Mouse (Mus musculus) A20 (cell line): ENCODE data around the gene Oprd1.
A peak's percentile ranks its signal among the peaks of the same experiment; 100 is the strongest.

Experiments used
- DNase-seq: peaks from one replicate; pipeline ENCODE4 v3.0.0-alpha.2; 2011; ENCODE audit warnings: low read depth, low spot score

The Oprd1 gene

GRCm38 (mm10) chr4:132144080-132144841, at the start of gene Oprd1:
TSS of gene Oprd1 (minus strand) at chr4:132144486.
- no peak for DNase-seq

DNA sequence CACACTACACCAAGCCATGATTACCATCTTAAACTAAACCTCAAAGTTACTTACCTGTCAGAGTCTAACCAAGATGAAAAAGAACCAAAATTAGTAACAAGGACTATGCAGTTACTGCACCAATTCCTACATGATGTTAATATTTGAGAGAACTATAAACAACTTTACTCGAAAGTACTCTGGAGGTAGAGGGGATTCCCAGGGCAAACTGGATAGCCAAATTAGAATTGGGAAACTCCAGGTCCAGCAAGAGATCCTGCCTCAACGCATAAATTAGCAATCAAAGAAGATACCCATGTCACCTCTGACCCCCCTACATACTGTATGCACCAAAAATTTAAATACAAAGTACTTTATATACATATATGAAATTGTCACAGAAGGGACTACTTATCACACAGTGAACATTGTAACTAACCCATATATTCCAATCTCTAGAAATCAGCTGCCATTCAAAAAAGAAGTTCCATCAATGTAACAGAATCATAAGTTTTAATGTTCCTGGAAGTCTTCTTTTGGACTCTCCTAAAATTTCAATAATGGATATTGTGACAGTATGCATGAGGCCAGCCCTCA, 43.6 kb upstream of the Oprd1 start:
- no peak for DNase-seq

GRCm38 (mm10) chr4:132183162-132183561, 38.9 kb upstream of the Oprd1 start:
- DNase-seq = no peak

- DNase-seq = peak; percentile 86
These were observed 37.7 kb upstream of the Oprd1 start for GRCm38 (mm10) chr4:132181721-132182658.

DNA sequence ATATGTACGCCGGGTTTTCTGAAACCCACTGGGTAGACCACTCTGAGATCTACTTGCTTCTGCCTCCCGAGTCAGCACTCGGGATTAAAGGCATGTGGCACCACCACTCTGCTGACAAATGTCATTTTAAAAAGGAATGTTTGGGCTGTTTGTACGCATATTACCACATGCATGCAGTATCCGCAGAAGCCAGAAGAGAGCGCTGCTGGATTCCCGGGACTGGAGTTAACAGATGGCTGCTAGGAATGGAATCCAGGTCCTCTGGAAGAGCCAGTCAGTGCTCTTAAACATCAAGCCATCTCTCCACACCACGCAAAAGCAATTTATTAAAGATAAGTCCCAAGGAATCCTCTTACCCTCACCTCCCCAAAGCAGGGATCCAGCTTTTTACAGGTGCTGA, 36.4 kb upstream of the Oprd1 start:
- DNase-seq = no peak

DNA sequence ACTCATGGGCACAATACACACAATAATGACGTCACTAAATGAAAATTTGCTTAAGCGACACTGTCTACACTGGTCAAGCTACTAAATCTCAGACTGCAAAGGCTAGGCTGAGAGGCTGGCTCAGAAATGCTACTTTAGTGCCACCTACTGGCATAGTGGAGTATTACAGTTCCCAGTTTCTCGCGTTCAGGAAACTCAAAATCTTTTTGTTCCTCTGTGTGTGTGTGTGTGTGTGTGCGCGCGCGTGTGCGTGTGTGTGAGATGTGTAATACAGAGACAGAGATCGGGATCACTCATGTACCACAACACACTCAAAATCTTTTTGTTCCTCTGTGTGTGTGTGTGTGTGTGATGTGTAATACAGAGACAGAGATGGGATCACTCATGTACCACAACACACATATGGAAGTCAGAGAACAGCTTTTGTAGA, 34.4 kb upstream of the Oprd1 start:
- DNase-seq = peak; percentile 81

- no peak for DNase-seq
These were observed 32.2 kb upstream of the Oprd1 start for GRCm38 (mm10) chr4:132176474-132176873.

DNA sequence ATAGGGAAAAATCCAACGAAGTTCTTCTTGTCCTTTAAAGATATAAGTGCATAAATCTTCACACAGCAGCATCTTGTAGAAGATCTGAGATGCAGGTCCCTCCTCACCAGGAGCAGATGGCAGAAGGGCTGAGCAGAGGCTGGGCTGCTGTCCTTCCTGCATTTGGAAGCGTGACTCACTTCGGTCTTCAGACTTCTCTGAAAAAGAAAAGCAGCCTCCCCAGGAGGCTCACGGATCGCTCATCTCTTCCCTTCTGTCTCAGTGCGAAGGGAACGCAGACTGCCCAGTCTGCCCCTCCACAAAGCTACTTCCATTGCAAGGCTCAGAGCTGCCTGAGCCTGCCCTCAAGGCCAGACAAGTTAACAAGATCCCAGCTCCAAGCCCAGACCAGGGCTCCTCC, 26.6 kb upstream of the Oprd1 start:
- DNase-seq = no peak

DNA sequence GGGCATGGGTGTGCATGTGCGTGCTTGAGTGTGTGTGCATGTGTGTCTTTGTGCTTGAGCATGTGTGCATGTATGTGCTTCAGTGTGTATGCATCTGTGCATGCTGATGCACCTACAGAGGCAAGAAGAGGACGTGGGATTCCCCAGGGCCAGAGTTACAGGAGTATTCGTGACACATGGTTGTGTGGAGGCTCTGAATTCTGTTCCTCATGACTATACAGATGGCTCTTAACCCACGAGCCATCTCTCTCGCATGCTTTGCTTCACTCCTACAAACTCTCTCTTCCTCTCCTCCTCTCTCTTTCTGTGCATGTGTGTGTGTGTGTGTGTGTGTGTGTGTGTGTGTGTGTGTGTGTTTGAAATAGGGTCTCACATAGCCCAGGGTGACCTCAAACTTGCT, 25.5 kb upstream of the Oprd1 start:
- DNase-seq = no peak

- DNase-seq = no peak
These were observed 25.0 kb upstream of the Oprd1 start for GRCm38 (mm10) chr4:132169271-132169670.

GRCm38 (mm10) chr4:132167436-132167835, 23.1 kb upstream of the Oprd1 start:
- DNase-seq = no peak

GRCm38 (mm10) chr4:132166350-132167290, 22.3 kb upstream of the Oprd1 start:
- no peak for DNase-seq

DNA sequence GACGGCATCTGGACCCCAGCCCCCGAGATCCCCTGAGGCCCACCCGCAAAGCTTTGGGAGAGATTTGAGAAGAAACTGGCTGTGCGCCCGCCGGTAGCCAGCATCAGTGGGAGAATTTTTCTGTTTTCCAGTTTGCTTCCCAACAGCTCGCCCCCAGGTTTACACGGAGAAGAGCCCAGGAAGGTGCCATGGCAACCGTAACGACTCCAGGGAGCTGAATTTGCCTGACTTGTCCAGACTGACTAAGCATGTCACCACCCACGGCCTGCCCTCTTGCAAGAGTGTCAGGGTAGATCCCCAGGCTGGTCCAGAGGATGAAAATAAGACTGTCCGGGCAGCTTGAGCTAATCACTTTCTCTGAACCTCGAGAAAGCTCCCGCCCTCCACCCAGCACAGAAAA, 21.4 kb upstream of the Oprd1 start:
- no peak for DNase-seq

GRCm38 (mm10) chr4:132156941-132157622, 12.8 kb upstream of the Oprd1 start:
- DNase-seq = no peak

- no peak for DNase-seq
These were observed 10.8 kb upstream of the Oprd1 start for GRCm38 (mm10) chr4:132154877-132155670.

DNA sequence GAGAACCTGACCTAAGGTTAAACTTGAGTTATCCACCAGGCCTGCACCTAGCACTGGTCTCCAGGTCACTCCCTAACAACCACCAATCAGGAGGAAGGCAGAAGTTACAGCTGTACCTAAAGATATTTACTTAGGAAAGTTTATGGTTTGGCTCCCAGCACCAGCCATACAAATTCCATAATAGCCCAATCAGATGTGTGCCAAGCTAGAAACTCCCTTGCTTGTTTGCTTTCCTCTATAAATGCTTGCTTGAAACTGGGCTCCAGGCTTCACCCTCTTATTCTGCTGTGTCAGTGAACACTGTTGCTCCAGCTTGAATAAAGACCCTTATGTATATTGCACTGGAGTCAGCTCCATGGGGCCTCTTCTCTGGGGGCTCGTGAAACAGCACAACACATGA, 7.4 kb upstream of the Oprd1 start:
- DNase-seq = no peak

DNA sequence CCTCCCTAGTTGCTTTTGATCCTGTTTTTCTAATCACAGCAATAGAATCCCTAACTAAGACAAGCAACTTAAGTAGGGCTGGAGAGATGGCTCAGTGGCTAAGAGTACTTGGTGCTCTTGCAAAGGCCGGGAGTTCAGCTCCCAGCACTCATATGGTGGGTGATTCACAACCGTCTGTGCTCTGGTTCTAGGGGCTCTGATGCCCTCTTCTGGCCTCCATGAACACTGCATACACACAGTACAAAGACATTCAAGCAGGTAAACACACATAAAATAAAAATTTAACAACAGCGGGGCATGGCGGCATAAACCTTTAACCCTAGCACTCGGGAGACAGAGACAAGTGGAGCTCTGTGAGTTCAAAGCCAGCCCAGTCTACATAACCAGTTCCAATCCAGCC, 1.9 kb upstream of the Oprd1 start:
- peak; percentile 36 for DNase-seq

DNA sequence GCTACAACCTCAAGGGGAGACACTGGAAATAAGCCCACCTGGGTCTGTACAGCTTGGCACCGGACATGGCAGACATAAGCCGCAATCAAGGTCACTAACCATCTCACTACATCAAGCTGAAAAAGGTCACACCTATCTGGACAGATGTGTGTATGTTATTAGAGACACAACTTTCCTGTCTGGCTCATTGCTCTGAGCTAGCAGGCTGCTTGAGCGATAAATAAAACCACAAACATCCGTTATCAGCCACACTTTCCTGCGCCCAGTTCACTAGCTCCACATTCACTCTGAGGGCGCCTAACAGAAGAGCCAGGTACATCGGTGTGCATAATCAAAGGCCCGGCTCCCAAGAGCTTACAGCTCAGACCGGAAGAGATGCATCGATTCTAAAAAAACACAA, 806 bp upstream of the Oprd1 start:
- no peak for DNase-seq

GRCm38 (mm10) chr4:132138640-132139039, 5.6 kb downstream of the Oprd1 start:
- DNase-seq = peak; percentile 22

- DNase-seq = no peak
These were observed 7.3 kb downstream of the Oprd1 start for GRCm38 (mm10) chr4:132137013-132137412.
